In genomic region chr9:5263951-5264475, GRCm38 (mm10) we compare ENCODE assay signal across 13 mouse cellular contexts. TPM values are rescaled to one million over a fixed set of nuclear protein-coding genes. Genes with fewer than 3 reads are reported as not detected.
"Had no signal": no experiment of that assay in that cellular context is flagged by ENCODE, and none has a peak within 500 bp of the region (broad histone marks: within the 10 kb centered on the region; RNA-seq: fewer than 3 reads in every experiment).

No protein-coding gene starts in this region.

- DNase-seq: kidney, adult 9 months; kidney, postnatal 10 days; kidney, postnatal 4 days; left cerebral cortex, postnatal 4 days; lung, adult 18-20 months; thymus, adult 2 months; thymus, postnatal 4 days had no signal

- H3K36me3 ChIP-seq: limb, embryonic 13.5 days; midbrain, embryonic 12.5 days had no signal

- H3K27me3 ChIP-seq: limb, embryonic 13.5 days; midbrain, embryonic 12.5 days had no signal

- H3K4me1 ChIP-seq: limb, embryonic 13.5 days; midbrain, embryonic 12.5 days had no signal

- ATAC-seq: midbrain, embryonic 16.5 days had no signal

- H3K9me3 ChIP-seq: limb, embryonic 13.5 days; midbrain, embryonic 12.5 days had no signal

- H3K4me3 ChIP-seq: layer of hippocampus, adult 2 months; limb, embryonic 13.5 days; midbrain, embryonic 12.5 days had no signal

- H3K9ac ChIP-seq: limb, embryonic 13.5 days; liver, embryonic 14.5 days; midbrain, embryonic 12.5 days had no signal

- H3K27ac ChIP-seq: layer of hippocampus, adult 2 months; limb, embryonic 13.5 days; liver, embryonic 14.5 days; midbrain, embryonic 12.5 days had no signal

- H3K4me2 ChIP-seq: limb, embryonic 13.5 days; midbrain, embryonic 12.5 days had no signal

RNA-seq across cellular contexts. Expression of gene Casp4, which starts 44.6 kb away (rescaled TPM):
- polyA plus RNA-seq: neural tube, embryonic 14.5 days had no signal
